Mouse (Mus musculus): ENCODE results near the gene Sec14l4. TPM values are rescaled to one million over a fixed set of nuclear protein-coding genes. Genes with fewer than 3 reads are reported as not detected.

The Sec14l4 gene
- total RNA-seq, 1 experiment from 2014 or later, result not detected

- peak; percentile 49 to 71; a peak in 3 of 4 replicates for ATAC-seq (replicated peaks in 1 of 2; ENCODE audit: insufficient read depth in 1 of 2, low FRiP score in 2 of 2, low TSS enrichment in 1 of 2, low read depth in 1 of 2, poor library complexity in 2 of 2, severe bottlenecking in 2 of 2)
These were observed 22.3 kb downstream of the Sec14l4 start for GRCm38 (mm10) chr11:4053586-4053985.

GRCm38 (mm10) chr11:4060866-4061575 is 29.8 kb downstream of the Sec14l4 start:
- ATAC-seq (replicated peaks in 1 of 2; ENCODE audit: insufficient read depth in 1 of 2, low FRiP score in 2 of 2, low TSS enrichment in 1 of 2, low read depth in 1 of 2, poor library complexity in 2 of 2, severe bottlenecking in 2 of 2), result no peak

DNA sequence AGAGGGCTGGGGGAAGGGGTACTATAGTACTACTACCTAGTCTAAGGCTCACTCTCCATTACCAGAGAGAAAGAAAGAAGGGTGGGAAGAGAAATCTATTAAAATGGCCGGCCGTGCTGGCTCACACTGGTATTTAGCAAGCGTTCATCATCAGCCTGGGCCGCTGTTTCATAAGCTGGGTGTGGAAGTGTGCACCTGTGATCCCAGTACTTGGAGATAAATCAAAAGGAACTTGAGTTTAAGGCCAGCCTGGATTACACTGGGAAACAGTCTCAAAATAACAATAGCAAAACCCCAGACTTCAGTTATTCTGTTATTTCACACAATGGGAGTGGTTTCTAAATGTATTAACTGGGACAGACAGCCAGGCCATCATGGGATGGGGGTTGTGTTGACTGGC is 31.3 kb downstream of the Sec14l4 start:
- no peak for ATAC-seq (replicated peaks in 1 of 2; ENCODE audit: insufficient read depth in 1 of 2, low FRiP score in 2 of 2, low TSS enrichment in 1 of 2, low read depth in 1 of 2, poor library complexity in 2 of 2, severe bottlenecking in 2 of 2)

DNA sequence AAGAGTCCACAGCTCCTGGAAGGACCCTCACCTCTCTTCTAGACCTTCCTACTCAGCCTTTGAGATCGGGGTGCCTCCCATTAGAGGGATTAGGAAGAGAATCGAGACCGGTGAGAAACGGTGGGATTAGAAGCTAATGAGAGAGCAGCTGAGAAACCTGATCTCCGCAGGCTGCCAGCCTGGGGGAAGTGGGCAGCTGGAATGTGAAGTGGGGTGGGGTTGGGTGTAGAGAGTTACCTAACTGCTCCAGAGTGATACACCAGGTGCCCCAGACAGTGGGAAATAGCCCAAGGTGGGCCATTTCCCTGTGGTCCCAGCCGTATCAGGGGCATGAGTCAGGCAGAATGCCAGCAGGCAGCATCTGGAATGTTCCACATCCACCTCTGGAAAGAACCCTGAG is 31.7 kb downstream of the Sec14l4 start:
- ATAC-seq (replicated peaks in 1 of 2; ENCODE audit: insufficient read depth in 1 of 2, low FRiP score in 2 of 2, low TSS enrichment in 1 of 2, low read depth in 1 of 2, poor library complexity in 2 of 2, severe bottlenecking in 2 of 2), result no peak

DNA sequence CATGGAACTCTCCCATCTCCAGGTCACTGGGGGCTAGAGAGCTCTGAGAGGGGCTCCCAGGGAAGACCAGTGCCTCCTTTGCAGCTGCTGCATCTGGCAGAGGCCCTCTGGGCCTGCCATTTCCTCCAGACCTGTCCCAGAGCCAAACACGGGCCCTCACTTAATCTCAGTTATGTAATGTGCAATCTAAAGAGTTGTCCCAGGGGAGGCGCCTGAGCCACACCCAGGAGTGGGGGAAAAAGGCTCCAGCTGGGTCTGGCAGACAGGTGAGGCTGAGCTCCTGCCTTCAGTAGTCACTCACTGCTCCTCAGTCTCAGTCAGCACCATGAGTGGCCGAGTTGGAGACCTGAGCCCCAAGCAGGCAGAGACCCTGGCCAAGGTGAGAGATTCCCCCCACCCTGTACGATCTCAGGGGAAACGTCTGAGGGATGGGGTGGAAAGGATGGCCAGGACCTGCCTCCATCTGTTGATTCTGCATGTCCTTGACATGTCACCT is 33.4 kb downstream of the Sec14l4 start, which contains the start of gene Sec14l3:
Gene Sec14l3, plus strand, starts transcription at position 215 of the 496 bp plus-strand sequence.
- ATAC-seq (replicated peaks in 1 of 2; ENCODE audit: insufficient read depth in 1 of 2, low FRiP score in 2 of 2, low TSS enrichment in 1 of 2, low read depth in 1 of 2, poor library complexity in 2 of 2, severe bottlenecking in 2 of 2), result no peak

DNA sequence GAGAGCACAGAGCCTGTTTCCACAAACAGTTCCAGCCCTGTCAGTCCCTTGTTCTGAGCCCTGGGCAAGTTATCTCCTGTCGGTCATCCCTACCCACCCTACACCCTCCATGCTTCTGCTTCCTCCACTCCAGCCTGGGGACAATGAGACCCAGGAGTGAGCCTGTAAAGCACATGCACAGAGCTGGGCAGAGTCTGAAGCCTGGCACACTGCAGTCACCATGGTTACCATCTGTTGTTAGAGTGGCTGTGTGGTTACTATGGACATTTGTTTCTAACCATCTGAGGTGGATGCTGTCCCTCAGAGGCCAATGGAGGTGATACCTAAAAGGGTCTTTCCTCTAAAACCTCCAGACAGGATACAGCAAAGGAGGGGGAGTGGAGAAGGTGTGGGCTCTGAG is 38.4 kb downstream of the Sec14l4 start:
- no peak for ATAC-seq (replicated peaks in 1 of 2; ENCODE audit: insufficient read depth in 1 of 2, low FRiP score in 2 of 2, low TSS enrichment in 1 of 2, low read depth in 1 of 2, poor library complexity in 2 of 2, severe bottlenecking in 2 of 2)

GRCm38 (mm10) chr11:4076633-4077032 is 45.4 kb downstream of the Sec14l4 start:
- 0 out of 4 replicates have a peak, but pooled peaks of 1 of the 2 experiments have one; percentile 51 for ATAC-seq (replicated peaks in 1 of 2; ENCODE audit: insufficient read depth in 1 of 2, low FRiP score in 2 of 2, low TSS enrichment in 1 of 2, low read depth in 1 of 2, poor library complexity in 2 of 2, severe bottlenecking in 2 of 2)

DNA sequence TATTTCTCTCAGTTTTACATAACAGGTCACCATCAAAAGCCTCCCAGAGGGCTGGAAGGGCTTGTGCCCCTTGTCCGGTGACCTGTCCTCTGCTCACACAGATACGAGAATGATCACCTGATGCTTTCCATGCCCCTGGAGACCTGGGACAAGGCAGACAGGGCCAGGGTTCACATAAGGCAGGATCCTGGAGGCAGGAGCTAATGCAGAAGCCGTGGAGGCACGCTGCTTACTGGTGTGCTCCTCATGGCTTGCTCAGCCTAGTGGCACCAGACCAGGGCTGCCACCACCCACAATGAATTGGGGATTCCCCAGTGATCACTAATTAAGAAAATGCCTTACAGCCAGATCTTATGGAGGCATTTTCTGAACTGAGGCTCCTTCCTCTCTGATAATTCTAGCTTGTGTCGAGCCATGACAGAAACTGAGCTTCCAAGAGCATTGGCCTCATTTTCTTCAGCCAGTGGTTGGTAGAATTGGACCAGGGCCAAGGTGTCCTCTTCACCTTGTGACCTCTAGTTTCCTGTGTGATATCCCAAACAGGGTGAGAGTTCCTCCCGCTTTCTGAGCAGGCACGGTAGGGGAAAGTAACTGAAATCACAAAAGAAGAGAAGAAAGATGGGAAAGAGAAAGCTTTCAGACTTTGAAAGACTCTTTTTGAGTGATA is 47.1 kb downstream of the Sec14l4 start:
- ATAC-seq (replicated peaks in 1 of 2; ENCODE audit: insufficient read depth in 1 of 2, low FRiP score in 2 of 2, low TSS enrichment in 1 of 2, low read depth in 1 of 2, poor library complexity in 2 of 2, severe bottlenecking in 2 of 2), result no peak

DNA sequence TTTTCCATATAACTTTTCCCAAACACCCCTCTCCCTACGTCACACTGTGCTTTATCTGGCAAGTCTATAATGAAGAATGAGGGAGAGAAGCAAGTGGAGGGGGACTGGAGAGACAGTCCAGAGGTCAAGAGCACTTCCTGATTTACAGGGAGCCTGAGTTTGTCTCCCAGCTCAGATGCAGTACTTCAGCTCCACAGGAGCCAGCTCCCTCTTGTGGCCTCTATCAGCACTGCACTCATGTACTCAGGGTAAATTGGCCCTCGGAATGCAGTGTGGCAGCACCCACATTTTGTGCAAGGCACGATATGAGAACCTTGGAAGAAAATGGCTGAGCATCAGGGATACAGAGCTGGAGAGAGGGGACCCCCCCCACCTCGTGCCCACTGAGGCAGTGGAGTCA is 49.0 kb downstream of the Sec14l4 start:
- ATAC-seq (replicated peaks in 1 of 2; ENCODE audit: insufficient read depth in 1 of 2, low FRiP score in 2 of 2, low TSS enrichment in 1 of 2, low read depth in 1 of 2, poor library complexity in 2 of 2, severe bottlenecking in 2 of 2), result peak; percentile 68 to 73; a peak in 3 of 4 replicates

GRCm38 (mm10) chr11:4083316-4084078 is 52.2 kb downstream of the Sec14l4 start:
- ATAC-seq (replicated peaks in 1 of 2; ENCODE audit: insufficient read depth in 1 of 2, low FRiP score in 2 of 2, low TSS enrichment in 1 of 2, low read depth in 1 of 2, poor library complexity in 2 of 2, severe bottlenecking in 2 of 2), result peak; percentile 27 to 43; a peak in 1 of 4 replicates

DNA sequence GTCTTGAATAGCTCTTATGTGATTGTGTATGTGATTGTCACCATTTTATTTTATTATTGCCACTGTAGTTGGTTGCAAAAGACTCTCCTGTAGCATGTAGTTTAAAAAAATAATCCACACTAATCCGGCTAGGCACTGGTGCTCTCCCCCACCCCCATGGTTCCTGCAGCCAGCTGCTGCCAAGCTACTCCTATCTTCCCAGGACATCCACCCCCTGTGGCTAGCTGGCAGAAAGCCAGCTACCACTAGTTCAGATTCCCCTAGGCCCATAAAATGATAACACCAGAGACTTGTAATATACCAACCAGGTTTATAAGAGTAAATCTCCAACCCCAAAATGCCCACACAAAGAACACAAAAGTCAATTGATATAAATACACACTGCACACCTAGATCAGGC is 55.0 kb downstream of the Sec14l4 start:
- no peak for ATAC-seq (replicated peaks in 1 of 2; ENCODE audit: insufficient read depth in 1 of 2, low FRiP score in 2 of 2, low TSS enrichment in 1 of 2, low read depth in 1 of 2, poor library complexity in 2 of 2, severe bottlenecking in 2 of 2)

GRCm38 (mm10) chr11:4087267-4087666 is 56.0 kb downstream of the Sec14l4 start:
- no peak for ATAC-seq (replicated peaks in 1 of 2; ENCODE audit: insufficient read depth in 1 of 2, low FRiP score in 2 of 2, low TSS enrichment in 1 of 2, low read depth in 1 of 2, poor library complexity in 2 of 2, severe bottlenecking in 2 of 2)

GRCm38 (mm10) chr11:4093459-4094377 is 62.5 kb downstream of the Sec14l4 start:
- ATAC-seq (replicated peaks in 1 of 2; ENCODE audit: insufficient read depth in 1 of 2, low FRiP score in 2 of 2, low TSS enrichment in 1 of 2, low read depth in 1 of 2, poor library complexity in 2 of 2, severe bottlenecking in 2 of 2), result no peak

GRCm38 (mm10) chr11:4094378-4095170 is 63.3 kb downstream of the Sec14l4 start:
- ATAC-seq (replicated peaks in 1 of 2; ENCODE audit: insufficient read depth in 1 of 2, low FRiP score in 2 of 2, low TSS enrichment in 1 of 2, low read depth in 1 of 2, poor library complexity in 2 of 2, severe bottlenecking in 2 of 2), result peak in 1 of 2 experiments; percentile 40; a peak in 2 of 4 replicates

DNA sequence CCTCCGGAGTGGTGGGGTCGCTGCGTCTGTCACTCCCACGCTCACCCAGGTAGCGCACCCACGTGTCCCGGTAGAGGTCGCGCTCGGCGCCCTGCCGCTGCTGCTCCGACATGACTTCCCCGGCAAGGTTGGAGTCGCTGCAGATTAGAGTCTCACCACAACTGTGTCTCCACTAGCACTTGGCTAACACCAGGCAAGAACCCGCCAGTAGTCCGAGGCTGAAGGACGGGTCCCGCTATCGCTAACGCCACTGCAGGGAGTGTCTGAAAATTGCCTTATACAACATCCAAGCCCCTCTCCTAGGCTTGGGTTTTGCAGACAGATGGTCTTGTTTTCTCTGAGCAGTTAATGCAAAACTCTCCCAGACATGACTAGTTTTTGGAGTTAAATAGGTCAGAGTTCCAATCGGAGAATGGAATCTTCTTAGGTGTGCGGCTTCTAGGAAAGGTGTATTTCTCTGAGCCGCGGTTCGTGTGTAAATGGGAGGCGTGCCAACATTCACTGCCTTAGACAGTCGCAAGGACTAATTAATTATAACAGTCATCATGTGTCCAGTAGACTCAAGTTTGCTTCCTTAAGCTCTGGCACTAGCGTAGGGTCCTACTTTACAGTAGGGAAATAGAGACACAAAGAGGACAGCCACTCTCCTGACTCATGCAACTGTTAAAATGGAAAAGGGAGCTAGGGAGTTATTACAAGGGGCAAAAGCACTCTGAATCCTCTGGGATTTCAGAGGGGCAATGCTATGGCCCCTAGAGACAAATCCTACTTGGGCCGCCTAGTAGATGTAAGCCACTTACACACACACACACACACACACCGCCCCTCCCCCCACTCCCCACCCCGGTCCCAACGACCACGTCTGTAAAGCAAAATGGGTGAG is 64.2 kb downstream of the Sec14l4 start, which contains the start of gene Mtfp1:
Gene Mtfp1, minus strand, starts transcription at position 275 of the 883 bp plus-strand sequence.
- ATAC-seq (replicated peaks in 1 of 2; ENCODE audit: insufficient read depth in 1 of 2, low FRiP score in 2 of 2, low TSS enrichment in 1 of 2, low read depth in 1 of 2, poor library complexity in 2 of 2, severe bottlenecking in 2 of 2), result peak in 1 of 2 experiments; percentile 14; a peak in 1 of 4 replicates
